Mouse (Mus musculus) regulatory T cell (primary cell): ENCODE results near the gene Cirbp.

Experiments
- in situ Hi-C: fragments of 300-600 bp; cut with MboI, MseI; formaldehyde crosslinking; loops from one replicate; pipeline ENCODE4 v1.15.1; 2025; ENCODE audit warnings: high pct_unique_total_duplicates

The Cirbp gene

GRCm38 (mm10) chr10:80137626-80138552, 27.9 kb upstream of the Cirbp start:
- in situ Hi-C loops, result no loop called here

- in situ Hi-C loops, result no loop called here
Measured at GRCm38 (mm10) chr10:80138553-80139438, 27.0 kb upstream of the Cirbp start, which contains the start of gene Atp5d. Atp5d (plus strand) TSS chr10:80138632.

GRCm38 (mm10) chr10:80139439-80139775, 26.4 kb upstream of the Cirbp start:
- in situ Hi-C loops, result no loop called here

- in situ Hi-C loops, result loop anchor here (5.0 kb wide), 1 partner anchor 153 kb away; the partner anchor contains the start of gene Cnn2
Measured at GRCm38 (mm10) chr10:80139975-80140665, 25.7 kb upstream of the Cirbp start.

- in situ Hi-C loops, result loop anchor here (5.0 kb wide), 1 partner anchor 153 kb away; the partner anchor contains the start of gene Cnn2
Measured at GRCm38 (mm10) chr10:80140666-80141035, 25.1 kb upstream of the Cirbp start, which contains the start of gene Cbarp. Cbarp (minus strand) TSS chr10:80140835.

- in situ Hi-C loops, result loop anchor here (5.0 kb wide), 1 partner anchor 154 kb away; the partner anchor contains the start of gene Cnn2
Measured at GRCm38 (mm10) chr10:80141243-80141642, 24.5 kb upstream of the Cirbp start.

- in situ Hi-C loops, result loop anchor here (5.0 kb wide), 1 partner anchor 155 kb away; the partner anchor contains the start of gene Cnn2
Measured at GRCm38 (mm10) chr10:80141786-80142529, 23.8 kb upstream of the Cirbp start.

- in situ Hi-C loops, result loop anchor here (5.0 kb wide), 1 partner anchor 155 kb away; the partner anchor contains the start of gene Cnn2
Measured at GRCm38 (mm10) chr10:80142530-80142925, 23.3 kb upstream of the Cirbp start.

GRCm38 (mm10) chr10:80143664-80144063, 22.1 kb upstream of the Cirbp start:
- in situ Hi-C loops, result loop anchor here (5.0 kb wide), 1 partner anchor 156 kb away; the partner anchor contains the start of gene Cnn2

- in situ Hi-C loops, result loop anchor here (5.0 kb wide), 1 partner anchor 157 kb away; the partner anchor contains the start of gene Cnn2
Measured at GRCm38 (mm10) chr10:80144159-80144558, 21.6 kb upstream of the Cirbp start.

GRCm38 (mm10) chr10:80144864-80145838, 20.6 kb upstream of the Cirbp start:
- in situ Hi-C loops, result loop anchor here (5.0 kb wide), 1 partner anchor 158 kb away; the partner anchor contains the start of gene Cnn2

GRCm38 (mm10) chr10:80145896-80146295, 19.9 kb upstream of the Cirbp start:
- in situ Hi-C loops, result no loop called here

GRCm38 (mm10) chr10:80146568-80147011, 19.2 kb upstream of the Cirbp start:
- in situ Hi-C loops, result no loop called here

- in situ Hi-C loops, result no loop called here
Measured at GRCm38 (mm10) chr10:80147146-80147718, 18.6 kb upstream of the Cirbp start.

GRCm38 (mm10) chr10:80147719-80148601, 17.8 kb upstream of the Cirbp start, which contains the start of gene Midn:
Midn (plus strand) TSS chr10:80148272.
- in situ Hi-C loops, result no loop called here

GRCm38 (mm10) chr10:80148610-80149290, 17.0 kb upstream of the Cirbp start:
- in situ Hi-C loops, result no loop called here
